Mouse (Mus musculus) CD4-positive naive resting alpha-beta T cell, adult 57 days (primary cell): ENCODE data around the gene Olah. TPM values are rescaled to one million over a fixed set of nuclear protein-coding genes. Genes with fewer than 3 reads are reported as not detected.

ENCODE experiments used
- total RNA-seq: library from RNA; stranded (reverse); gene quantifications from one replicate; pipeline ENCODE4 v1.2.4, GENCODE M21; 2023

Olah gene
- not detected for total RNA-seq

DNA sequence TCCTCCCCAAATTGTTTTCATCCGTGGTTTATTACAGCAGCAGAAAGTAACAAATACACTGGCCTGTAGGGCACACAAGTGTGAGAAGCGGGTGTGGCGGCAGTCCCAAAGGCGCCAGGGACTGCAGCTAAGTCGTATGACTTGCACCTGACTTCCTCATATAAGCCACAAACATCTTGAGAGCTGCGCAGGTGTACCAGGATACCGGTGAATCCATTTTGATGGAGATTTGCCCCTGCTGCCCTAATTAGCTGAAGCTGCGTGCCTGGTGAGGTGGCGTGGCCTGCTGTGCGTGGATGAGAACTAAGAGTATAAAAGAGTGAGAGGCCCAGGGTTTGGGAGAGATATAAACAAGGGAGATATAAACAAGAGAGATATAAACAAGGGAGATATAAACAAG, at the start of gene Olah:
Gene Olah (minus strand): TSS at position 101 of the 400 bp plus-strand sequence.

DNA sequence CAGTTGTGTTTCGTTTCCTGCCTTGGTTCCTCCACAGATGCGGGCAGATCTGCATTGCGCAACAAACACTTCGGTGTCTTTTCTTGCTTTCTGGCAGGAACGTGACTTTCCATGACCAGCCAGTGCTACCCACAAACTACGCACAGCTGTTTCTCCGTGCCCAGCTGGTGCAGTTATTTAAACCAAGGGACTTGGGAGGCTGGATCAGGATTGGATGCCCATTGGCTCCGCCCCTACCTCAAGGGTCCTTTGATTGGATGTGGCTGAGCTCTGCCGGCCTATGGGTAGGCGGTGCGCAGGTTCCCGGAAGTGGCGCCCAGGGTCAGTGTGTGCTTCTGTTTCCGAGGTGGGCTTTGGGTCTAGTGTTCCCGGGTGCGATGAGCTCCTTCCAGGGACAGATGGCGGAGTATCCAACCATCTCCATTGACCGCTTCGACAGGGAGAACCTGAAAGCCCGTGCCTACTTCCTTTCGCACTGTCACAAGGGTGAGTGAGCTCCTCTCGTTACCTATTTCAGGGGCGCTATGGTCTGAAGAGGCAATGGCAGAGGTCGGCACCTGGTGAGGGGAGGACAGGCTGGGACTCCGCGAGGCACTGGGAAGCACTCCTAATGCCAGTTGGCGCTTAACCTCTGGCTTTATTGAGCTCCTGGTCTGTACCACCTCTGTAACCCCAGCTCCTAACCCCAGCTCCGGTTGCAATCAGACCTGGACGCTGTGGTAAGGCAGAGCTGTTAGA, 27.0 kb upstream of the Olah start, which contains the start of gene Dclre1c:
Gene Dclre1c (plus strand): TSS at position 291 of the 738 bp plus-strand sequence.

DNA sequence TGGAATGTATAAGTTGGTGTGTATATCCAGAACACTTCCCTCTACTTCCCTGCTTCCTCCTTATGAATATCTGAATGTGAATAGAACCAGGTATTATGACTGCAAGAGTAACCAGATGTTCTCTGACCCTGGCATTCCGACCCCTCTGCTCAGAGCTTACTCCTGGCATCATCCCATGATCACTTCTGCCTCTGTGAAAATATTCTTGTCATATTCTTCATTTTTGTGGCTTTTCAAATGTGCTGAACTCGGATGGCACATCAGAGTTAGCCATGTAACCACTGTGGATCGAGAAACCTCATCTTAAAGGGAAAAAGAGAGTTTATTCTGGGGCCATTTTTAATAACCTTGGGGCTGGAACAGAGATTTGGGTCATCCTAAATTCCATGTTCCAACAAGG, 25.5 kb upstream of the Olah start, which contains the start of gene Meig1:
Gene Meig1 (minus strand): TSS at position 101 of the 400 bp plus-strand sequence.

GRCm38 (mm10) chr2:3335611-3336301, 61.3 kb downstream of the Olah start, which contains the start of gene Acbd7:
Gene Acbd7, plus strand, starts transcription at chr2:3336168.

GRCm38 (mm10) chr2:3332484-3333242, 64.3 kb downstream of the Olah start, which contains the start of gene Rpp38:
Gene Rpp38, minus strand, starts transcription at chr2:3332643.

Other genes with a start within 250 kb of the Olah start
- 34.6 TPM for gene Nmt2, start 113.0 kb downstream of the Olah start, total RNA-seq
- 8.0 TPM for gene Rpp38, start 64.6 kb downstream of the Olah start, total RNA-seq
- not detected for gene Acbd7, start 61.0 kb downstream of the Olah start, total RNA-seq
- not detected for gene Meig1, start 25.4 kb upstream of the Olah start, total RNA-seq
- gene Dclre1c, start 26.9 kb upstream of the Olah start, total RNA-seq: 34.9 TPM
- gene Suv39h2, start 77.8 kb upstream of the Olah start, total RNA-seq: 1.9 TPM
- gene Gm45902, start 115.6 kb upstream of the Olah start, total RNA-seq: 19.3 TPM
- 104 TPM for gene Hspa14, start 115.6 kb upstream of the Olah start, total RNA-seq
- gene Cdnf, start 115.8 kb upstream of the Olah start, total RNA-seq: 0.62 TPM
- 356 TPM for gene Fam107b, start 173.3 kb upstream of the Olah start, total RNA-seq